Mouse (Mus musculus) testis, postnatal 10 days (tissue): ENCODE measurements around the gene Ccndbp1.
"Not testable (repeated sequence)": the region's sequence is repeated elsewhere in the genome, so short reads cannot be mapped to it uniquely, and the experiment has no call there.

Source experiments
- DNase-seq: peaks from one replicate; pipeline ENCODE4 v3.0.0; 2021; ENCODE audit warnings: low spot score

The Ccndbp1 gene

GRCm38 (mm10) chr2:121007925-121008663 is at the start of gene Ccndbp1:
Ccndbp1 (plus strand) TSS chr2:121008403.
- DNase-seq, result peak; percentile 95

GRCm38 (mm10) chr2:120959363-120959762 is 48.8 kb upstream of the Ccndbp1 start:
- no peak for DNase-seq

GRCm38 (mm10) chr2:120959827-120960226 is 48.4 kb upstream of the Ccndbp1 start:
- DNase-seq, result no peak

GRCm38 (mm10) chr2:120960261-120960660 is 47.9 kb upstream of the Ccndbp1 start:
- no peak for DNase-seq

- no peak for DNase-seq
These were observed 45.1 kb upstream of the Ccndbp1 start for GRCm38 (mm10) chr2:120963110-120963509.

- DNase-seq, result no peak
These were observed 42.7 kb upstream of the Ccndbp1 start for GRCm38 (mm10) chr2:120965486-120965885.

GRCm38 (mm10) chr2:120970045-120970539 is 38.1 kb upstream of the Ccndbp1 start:
- peak; percentile 43 for DNase-seq

GRCm38 (mm10) chr2:120970559-120971080 is 37.6 kb upstream of the Ccndbp1 start, which contains the start of gene Ubr1:
Ubr1 (minus strand) TSS chr2:120970715.
- peak; percentile 83 for DNase-seq

GRCm38 (mm10) chr2:120971766-120972165 is 36.4 kb upstream of the Ccndbp1 start:
- DNase-seq, result no peak

GRCm38 (mm10) chr2:120972257-120972656 is 35.9 kb upstream of the Ccndbp1 start:
- DNase-seq, result not testable (repeated sequence)

GRCm38 (mm10) chr2:120972964-120973363 is 35.2 kb upstream of the Ccndbp1 start:
- peak; percentile 43 for DNase-seq

GRCm38 (mm10) chr2:120976308-120976707 is 31.9 kb upstream of the Ccndbp1 start:
- DNase-seq, result no peak

GRCm38 (mm10) chr2:120976990-120977925 is 30.9 kb upstream of the Ccndbp1 start, which contains the start of gene Tmem62:
Tmem62 (plus strand) TSS chr2:120977017.
- peak; percentile 79 for DNase-seq

GRCm38 (mm10) chr2:120977926-120978692 is 30.1 kb upstream of the Ccndbp1 start:
- DNase-seq, result no peak

GRCm38 (mm10) chr2:120978693-120979037 is 29.5 kb upstream of the Ccndbp1 start:
- no peak for DNase-seq

- no peak for DNase-seq
These were observed 28.4 kb upstream of the Ccndbp1 start for GRCm38 (mm10) chr2:120979819-120980218.

GRCm38 (mm10) chr2:120980861-120981260 is 27.3 kb upstream of the Ccndbp1 start:
- no peak for DNase-seq

GRCm38 (mm10) chr2:120983611-120984010 is 24.6 kb upstream of the Ccndbp1 start:
- DNase-seq, result no peak

- no peak for DNase-seq
These were observed 23.0 kb upstream of the Ccndbp1 start for GRCm38 (mm10) chr2:120985241-120985640.

GRCm38 (mm10) chr2:120991196-120991595 is 17.0 kb upstream of the Ccndbp1 start:
- DNase-seq, result no peak

GRCm38 (mm10) chr2:120996607-120997006 is 11.6 kb upstream of the Ccndbp1 start:
- DNase-seq, result not testable (repeated sequence)

GRCm38 (mm10) chr2:120998863-120999262 is 9.3 kb upstream of the Ccndbp1 start:
- DNase-seq, result no peak
